Mouse (Mus musculus): ENCODE results near the gene Ssr3. TPM values are rescaled to one million over a fixed set of nuclear protein-coding genes. Genes with fewer than 3 reads are reported as not detected.

The Ssr3 gene
- 255 and 275 TPM in 2 replicates for polyA plus RNA-seq (2015; fragmentation: Nextera tagmentation; extraction: Ambion mirVana)

- WGBS = 0% methylated on average over 36 of the region's 36 CpGs
Observed at GRCm38 (mm10) chr3:65392421-65392817, at the start of gene Ssr3. Ssr3 (minus strand) TSS chr3:65392623.

GRCm38 (mm10) chr3:65441586-65442111, 49.2 kb upstream of the Ssr3 start:
- no peak for TF ChIP-seq CTCF (IDR thresholded peaks at IDR 0.05; ENCODE audit: low read depth)
- Histone ChIP-seq H3K4me3 (replicated peaks; ENCODE audit: low read depth, low read length) (no peak overlapping the region), H3K9ac (ENCODE audit: low read depth, low read length) (no peak overlapping the region), H3K9me3 (replicated peaks; ENCODE audit: low read length) (no peaks in the 10 kb centered on the region), H3K36me3 (ENCODE audit: insufficient read depth, low read length) (no peaks in the 10 kb centered on the region), H3K4me1 (replicated peaks; ENCODE audit: insufficient read depth, low read length) (no peaks in the 10 kb centered on the region), H3K27me3 (ENCODE audit: insufficient read depth, low read length) (no peaks in the 10 kb centered on the region), H3K4me2 (ENCODE audit: low read length) (peak overlapping the region; percentile 11; the same call in 1 of the 2 replicates), H3K27ac (peak overlapping the region; percentile 37)
- ATAC-seq (replicated peaks; ENCODE audit: low FRiP score, low read depth) (no peak), DNase-seq (ENCODE audit: low spot score) (no peak)
- WGBS = 50% methylated on average over 8 of the region's 8 CpGs

More at GRCm38 (mm10) chr3:65392421-65392817, at the start of gene Ssr3:
- ATAC-seq (replicated peaks; ENCODE audit: low FRiP score, low read depth) (peak; percentile 99), DNase-seq (ENCODE audit: low spot score) (peak; percentile 98)
- peak within 1 kb of the TSS; percentile 77 for H3K4me2 ChIP-seq (ENCODE audit: low read length)
- peaks cover 15% of the 10 kb centered on the region for H3K36me3 ChIP-seq (ENCODE audit: insufficient read depth, low read length)
- H3K27ac ChIP-seq = peak within 1 kb of the TSS; percentile 93
- peak within 1 kb of the TSS; percentile 89 for H3K9ac ChIP-seq (ENCODE audit: low read depth, low read length)
- H3K4me1 ChIP-seq (replicated peaks; ENCODE audit: insufficient read depth, low read length) = 0 out of 2 replicates have a peak, but pooled peaks cover 5% of the 10 kb centered on the region
- H3K27me3 ChIP-seq (ENCODE audit: insufficient read depth, low read length) = no peaks in the 10 kb centered on the region
- peak within 1 kb of the TSS; percentile 69 for H3K4me3 ChIP-seq (replicated peaks; ENCODE audit: low read depth, low read length)
- H3K9me3 ChIP-seq (replicated peaks; ENCODE audit: low read length) = no peaks in the 10 kb centered on the region
- TF ChIP-seq CTCF (IDR thresholded peaks at IDR 0.05; ENCODE audit: low read depth) = no peak

DNA sequence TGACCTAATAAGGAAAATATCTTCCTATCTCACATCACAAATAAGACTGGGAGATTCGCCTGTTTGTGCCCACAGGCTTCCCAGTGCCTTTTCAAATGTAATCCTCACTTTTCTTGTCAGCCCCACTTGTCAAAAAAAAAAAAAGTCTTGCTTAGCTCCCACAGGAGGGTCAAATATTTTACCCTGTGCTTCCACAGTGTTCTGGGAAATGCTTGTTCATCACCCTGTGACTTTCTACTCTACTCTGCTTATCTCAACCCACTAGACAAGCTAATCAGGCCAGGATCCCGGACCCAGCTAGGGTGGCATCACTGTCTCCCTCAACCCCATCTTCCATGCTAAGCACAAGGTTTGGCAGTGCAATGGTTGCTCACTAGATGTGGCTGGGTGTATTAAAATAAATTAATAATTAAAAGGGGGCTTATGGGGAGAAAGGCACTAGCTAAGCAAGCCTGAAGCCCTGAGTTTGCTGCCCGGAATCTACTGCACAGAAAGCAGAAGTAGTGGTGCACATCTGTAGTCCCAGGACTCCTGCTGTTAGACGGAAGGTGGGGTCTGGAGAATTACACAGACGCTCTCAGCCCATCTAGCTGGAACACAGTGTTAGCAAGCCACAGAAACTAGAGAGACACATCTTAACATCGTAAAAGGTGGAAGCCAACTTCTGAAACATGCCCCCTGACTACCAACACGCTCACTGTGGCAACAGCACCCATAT, 46.2 kb upstream of the Ssr3 start:
- H3K9me3 ChIP-seq (replicated peaks; ENCODE audit: low read length) = no peaks in the 10 kb centered on the region
- 84% methylated on average over 7 of the region's 7 CpGs for WGBS
- ATAC-seq (replicated peaks; ENCODE audit: low FRiP score, low read depth) (no peak), DNase-seq (ENCODE audit: low spot score) (no peak)
- H3K4me1 ChIP-seq (replicated peaks; ENCODE audit: insufficient read depth, low read length) = no peaks in the 10 kb centered on the region
- TF ChIP-seq CTCF (IDR thresholded peaks at IDR 0.05; ENCODE audit: low read depth) = no peak
- H3K27ac ChIP-seq = no peak overlapping the region
- no peak overlapping the region for H3K4me2 ChIP-seq (ENCODE audit: low read length)
- H3K27me3 ChIP-seq (ENCODE audit: insufficient read depth, low read length) = no peaks in the 10 kb centered on the region
- no peaks in the 10 kb centered on the region for H3K36me3 ChIP-seq (ENCODE audit: insufficient read depth, low read length)
- H3K4me3 ChIP-seq (replicated peaks; ENCODE audit: low read depth, low read length) = no peak overlapping the region
- H3K9ac ChIP-seq (ENCODE audit: low read depth, low read length) = no peak overlapping the region

DNA sequence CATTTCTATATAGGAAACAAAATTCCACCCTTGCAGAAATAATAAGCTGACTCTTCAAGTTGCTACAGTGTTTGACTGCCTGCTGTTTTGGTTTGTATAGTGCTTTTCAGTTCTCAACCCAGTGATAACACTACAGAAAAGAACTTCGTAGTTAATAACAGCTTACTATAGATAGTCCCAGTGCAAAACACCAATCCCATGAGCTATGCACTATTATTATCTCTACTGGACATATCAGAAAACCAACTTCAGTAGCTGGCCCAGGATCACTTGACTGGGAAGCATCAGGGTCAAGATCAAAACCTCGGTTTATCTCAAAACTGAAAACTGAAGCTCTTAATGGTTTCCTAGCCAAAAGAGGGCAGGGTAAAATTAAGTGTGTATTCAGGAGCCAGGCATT, 43.4 kb upstream of the Ssr3 start:
- Histone ChIP-seq H3K36me3 (ENCODE audit: insufficient read depth, low read length) (no peaks in the 10 kb centered on the region), H3K4me1 (replicated peaks; ENCODE audit: insufficient read depth, low read length) (no peaks in the 10 kb centered on the region), H3K9ac (ENCODE audit: low read depth, low read length) (no peak overlapping the region), H3K4me3 (replicated peaks; ENCODE audit: low read depth, low read length) (no peak overlapping the region), H3K4me2 (ENCODE audit: low read length) (no peak overlapping the region), H3K27ac (no peak overlapping the region), H3K9me3 (replicated peaks; ENCODE audit: low read length) (no peaks in the 10 kb centered on the region), H3K27me3 (ENCODE audit: insufficient read depth, low read length) (no peaks in the 10 kb centered on the region)
- ATAC-seq (replicated peaks; ENCODE audit: low FRiP score, low read depth) = no peak
- 87% methylated on average over 2 of the region's 2 CpGs for WGBS
- DNase-seq (ENCODE audit: low spot score) = no peak
- TF ChIP-seq CTCF (IDR thresholded peaks at IDR 0.05; ENCODE audit: low read depth) = no peak

GRCm38 (mm10) chr3:65435101-65435571, 42.7 kb upstream of the Ssr3 start:
- WGBS = 91% methylated on average over 11 of the region's 11 CpGs
- no peaks in the 10 kb centered on the region for H3K4me1 ChIP-seq (replicated peaks; ENCODE audit: insufficient read depth, low read length)
- no peak for TF ChIP-seq CTCF (IDR thresholded peaks at IDR 0.05; ENCODE audit: low read depth)
- H3K9ac ChIP-seq (ENCODE audit: low read depth, low read length) = no peak overlapping the region
- H3K27ac ChIP-seq = no peak overlapping the region
- no peak for ATAC-seq (replicated peaks; ENCODE audit: low FRiP score, low read depth)
- H3K4me3 ChIP-seq (replicated peaks; ENCODE audit: low read depth, low read length) = no peak overlapping the region
- no peak for DNase-seq (ENCODE audit: low spot score)
- H3K27me3 ChIP-seq (ENCODE audit: insufficient read depth, low read length) = no peaks in the 10 kb centered on the region
- H3K36me3 ChIP-seq (ENCODE audit: insufficient read depth, low read length) = no peaks in the 10 kb centered on the region
- no peaks in the 10 kb centered on the region for H3K9me3 ChIP-seq (replicated peaks; ENCODE audit: low read length)
- H3K4me2 ChIP-seq (ENCODE audit: low read length) = no peak overlapping the region

- 93% methylated on average over 5 of the region's 5 CpGs for WGBS
- Histone ChIP-seq H3K4me2 (ENCODE audit: low read length) (no peak overlapping the region), H3K36me3 (ENCODE audit: insufficient read depth, low read length) (no peaks in the 10 kb centered on the region), H3K4me3 (replicated peaks; ENCODE audit: low read depth, low read length) (no peak overlapping the region), H3K27me3 (ENCODE audit: insufficient read depth, low read length) (no peaks in the 10 kb centered on the region), H3K9me3 (replicated peaks; ENCODE audit: low read length) (no peaks in the 10 kb centered on the region), H3K4me1 (replicated peaks; ENCODE audit: insufficient read depth, low read length) (no peaks in the 10 kb centered on the region), H3K27ac (no peak overlapping the region), H3K9ac (ENCODE audit: low read depth, low read length) (no peak overlapping the region)
- DNase-seq (ENCODE audit: low spot score) (no peak), ATAC-seq (replicated peaks; ENCODE audit: low FRiP score, low read depth) (no peak)
- 0 out of 2 replicates have a peak, but pooled peaks have one; percentile 26 for TF ChIP-seq CTCF (IDR thresholded peaks at IDR 0.05; ENCODE audit: low read depth)
Observed at GRCm38 (mm10) chr3:65432236-65432635, 39.8 kb upstream of the Ssr3 start.

Measured in kidney, postnatal 0 days (tissue).